Mouse (Mus musculus) layer of hippocampus, postnatal 36 days (tissue): ENCODE data around the gene Bad. TPM values are rescaled to one million over a fixed set of nuclear protein-coding genes. Genes with fewer than 3 reads are reported as not detected.
A peak's percentile ranks its signal among the peaks of the same experiment; 100 is the strongest.
"Not testable (repeated sequence)": the region's sequence is repeated elsewhere in the genome, so short reads cannot be mapped to it uniquely, and the experiment has no call there.

Source experiments
- DNase-seq, 2 experiments: peaks; one replicate each; pipeline ENCODE4 v3.0.0; 2022
- total RNA-seq, 2 experiments: library from RNA; stranded (reverse); gene quantifications; 2 replicates each; pipeline ENCODE4 v1.2.3; 2021

Bad gene
- total RNA-seq, result 10 to 100 TPM; 36.4 to 40.3 TPM

- DNase-seq, result peak; percentile 93 to 95
Measured at GRCm38 (mm10) chr19:6941372-6942248, at the start of gene Bad. Bad (plus strand) TSS chr19:6941861.

GRCm38 (mm10) chr19:6892512-6892911 lies 49.1 kb upstream of the Bad start:
- no peak for DNase-seq

GRCm38 (mm10) chr19:6893731-6894451 lies 47.8 kb upstream of the Bad start:
- DNase-seq, result no peak

- DNase-seq, result not testable (repeated sequence)
Measured at GRCm38 (mm10) chr19:6895608-6896305, 45.9 kb upstream of the Bad start.

GRCm38 (mm10) chr19:6899641-6900040 lies 42.0 kb upstream of the Bad start:
- DNase-seq, result no peak

- no peak for DNase-seq
Measured at GRCm38 (mm10) chr19:6903031-6903430, 38.6 kb upstream of the Bad start.

- no peak for DNase-seq
Measured at GRCm38 (mm10) chr19:6904846-6905245, 36.8 kb upstream of the Bad start.

GRCm38 (mm10) chr19:6905498-6906159 lies 36.0 kb upstream of the Bad start:
- DNase-seq, result no peak

- DNase-seq, result no peak
Measured at GRCm38 (mm10) chr19:6906199-6906598, 35.5 kb upstream of the Bad start.

- no peak for DNase-seq
Measured at GRCm38 (mm10) chr19:6907094-6907493, 34.6 kb upstream of the Bad start.

GRCm38 (mm10) chr19:6907811-6908540 lies 33.7 kb upstream of the Bad start:
- DNase-seq, result no peak

- no peak for DNase-seq
Measured at GRCm38 (mm10) chr19:6909021-6909420, 32.6 kb upstream of the Bad start.

- DNase-seq, result peak; percentile 91 to 94
Measured at GRCm38 (mm10) chr19:6909507-6910289, 32.0 kb upstream of the Bad start, which contains the start of the genes Trmt112 and Prdx5. Trmt112 (plus strand) TSS chr19:6909698. Prdx5 (minus strand) TSS chr19:6910106.

GRCm38 (mm10) chr19:6910306-6910705 lies 31.4 kb upstream of the Bad start:
- peak in 1 of 2 experiments; percentile 46 for DNase-seq

GRCm38 (mm10) chr19:6911101-6912074 lies 30.3 kb upstream of the Bad start:
- DNase-seq, result no peak

GRCm38 (mm10) chr19:6912205-6912970 lies 29.3 kb upstream of the Bad start:
- no peak for DNase-seq

GRCm38 (mm10) chr19:6913036-6913435 lies 28.6 kb upstream of the Bad start:
- no peak for DNase-seq

- no peak for DNase-seq
Measured at GRCm38 (mm10) chr19:6913991-6914390, 27.7 kb upstream of the Bad start.

GRCm38 (mm10) chr19:6914540-6914939 lies 27.1 kb upstream of the Bad start:
- no peak for DNase-seq
